Mouse (Mus musculus) mature B cell (primary cell): ENCODE data around the gene 1700001P01Rik.
"Not testable (repeated sequence)": the region's sequence is repeated elsewhere in the genome, so short reads cannot be mapped to it uniquely, and the experiment has no call there.

ENCODE experiments used
- in situ Hi-C: fragments of 300-500 bp; cut with MboI; formaldehyde crosslinking; loops from 2 replicates; pipeline ENCODE4 v1.14.3; 2019

The 1700001P01Rik gene

DNA sequence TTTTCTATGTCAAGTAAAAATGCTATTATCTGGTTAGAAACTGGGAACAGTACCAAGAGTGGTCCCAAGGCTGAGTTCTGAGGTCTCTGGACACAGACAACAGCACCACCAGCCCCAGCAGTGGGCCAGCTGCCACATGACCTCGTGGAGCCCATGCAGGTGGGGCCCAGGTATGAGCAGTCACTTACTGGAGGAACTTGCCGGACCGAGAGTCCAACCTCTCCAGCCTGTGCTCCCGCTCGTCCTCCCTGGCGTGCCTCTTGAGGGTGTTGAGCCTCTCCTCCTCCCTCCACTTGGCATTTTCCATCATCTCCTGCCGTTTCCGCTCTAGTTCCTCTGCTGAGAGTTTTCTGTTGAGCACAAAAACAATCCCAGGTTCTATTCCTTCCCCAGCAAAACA, 27.9 kb downstream of the 1700001P01Rik start:
- in situ Hi-C loops = no loop called here

DNA sequence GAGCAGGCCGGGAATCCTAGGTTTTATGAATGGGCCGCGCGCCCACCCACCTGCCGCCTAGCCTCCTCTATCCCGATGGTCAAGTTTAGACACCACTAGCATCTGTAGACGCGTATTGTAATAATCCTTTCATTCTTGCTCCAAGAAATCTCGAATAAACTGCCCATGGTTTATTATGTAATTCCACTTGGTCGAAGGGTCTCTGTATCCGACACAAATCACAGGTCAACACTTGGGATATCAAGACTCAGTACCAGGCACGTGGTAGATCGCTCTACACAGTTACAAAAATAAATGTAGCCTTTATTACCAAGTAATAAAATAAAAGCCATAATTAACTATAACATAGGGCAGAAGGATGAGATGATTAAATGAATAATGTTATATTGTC, 30.4 kb downstream of the 1700001P01Rik start:
- in situ Hi-C loops = no loop called here

DNA sequence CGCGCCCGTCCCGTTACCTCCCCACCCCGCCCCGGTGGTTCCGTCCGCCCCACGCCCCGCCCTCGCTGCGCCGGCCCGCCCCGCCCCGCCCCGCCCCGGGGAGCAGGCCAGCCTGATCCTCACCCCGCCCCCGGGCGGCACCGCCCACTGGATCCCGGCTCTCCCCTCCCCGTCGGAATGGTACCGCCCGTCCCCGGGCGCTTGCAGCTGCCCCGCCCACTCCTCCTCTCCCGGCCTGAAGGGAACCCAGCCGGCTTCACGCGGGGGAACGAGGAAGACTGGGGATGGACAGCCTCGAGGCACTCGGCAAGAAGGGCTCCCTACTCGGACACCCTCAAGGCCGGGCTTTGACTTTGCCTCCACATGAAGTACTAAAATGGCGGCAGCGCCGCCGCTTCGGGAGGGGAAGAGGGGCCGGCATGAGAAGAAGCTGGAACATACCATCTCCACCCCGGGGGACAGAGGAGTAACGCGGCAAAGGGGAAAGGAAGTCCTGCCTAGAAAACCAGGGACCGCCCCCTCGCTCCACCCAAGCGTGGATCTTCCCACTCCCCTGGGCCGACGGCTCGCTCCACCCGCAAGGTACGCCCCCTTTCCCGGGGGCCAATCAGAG, 30.9 kb downstream of the 1700001P01Rik start:
- in situ Hi-C loops = no loop called here

DNA sequence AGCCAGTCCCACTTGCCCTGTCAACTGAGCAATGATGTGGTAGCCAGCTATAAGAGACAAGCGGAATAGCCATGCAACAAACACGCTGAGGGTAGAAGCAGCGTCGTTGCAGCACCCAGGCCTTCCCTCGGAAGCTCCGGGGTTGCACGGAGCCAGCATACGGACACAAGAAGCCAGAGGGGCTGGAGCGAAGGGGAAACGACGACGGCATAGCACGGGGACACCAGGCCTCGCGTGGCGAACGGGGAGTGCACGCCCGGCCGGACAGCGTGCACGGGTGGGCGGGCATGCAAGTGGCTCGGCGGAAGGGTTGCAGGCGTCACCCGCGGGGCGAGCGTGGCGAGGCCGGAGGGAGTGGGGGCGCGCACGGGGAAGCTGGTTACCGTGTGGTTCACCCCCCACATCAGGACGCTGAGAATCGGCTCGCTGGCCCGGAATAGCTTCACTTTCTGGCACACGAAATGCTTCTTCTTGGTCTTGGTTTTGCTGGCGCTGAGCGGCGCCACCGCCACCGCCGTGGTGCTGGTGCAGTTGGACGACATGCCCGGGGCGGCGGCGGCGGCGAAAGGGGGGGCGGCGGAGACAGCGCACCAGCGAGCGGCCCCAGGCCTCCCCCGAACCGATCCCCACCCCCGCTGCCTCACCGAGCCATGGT, 31.5 kb downstream of the 1700001P01Rik start, which contains the start of gene Pip4k2b:
Pip4k2b (minus strand) TSS at position 642 of the 655 bp plus-strand sequence.
- in situ Hi-C loops = no loop called here

DNA sequence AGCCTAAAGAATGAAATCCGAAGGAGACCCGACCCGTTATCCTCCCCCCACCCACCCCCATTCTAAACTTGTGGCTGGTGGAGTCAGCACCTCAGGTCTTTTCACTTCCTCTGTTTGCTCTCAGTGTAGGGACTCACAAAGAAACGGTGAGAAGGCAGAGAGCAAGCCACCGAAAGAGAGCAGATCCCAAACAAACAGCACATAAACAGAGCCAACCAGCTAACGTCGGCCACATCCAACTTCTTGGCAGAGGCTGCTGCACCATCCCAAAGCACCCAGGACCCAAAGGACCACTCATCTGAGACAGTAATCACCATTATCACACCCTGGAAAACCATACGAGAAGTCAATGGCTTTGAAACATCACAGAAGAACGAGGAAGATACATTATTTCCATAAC, 32.3 kb downstream of the 1700001P01Rik start:
- in situ Hi-C loops = no loop called here

DNA sequence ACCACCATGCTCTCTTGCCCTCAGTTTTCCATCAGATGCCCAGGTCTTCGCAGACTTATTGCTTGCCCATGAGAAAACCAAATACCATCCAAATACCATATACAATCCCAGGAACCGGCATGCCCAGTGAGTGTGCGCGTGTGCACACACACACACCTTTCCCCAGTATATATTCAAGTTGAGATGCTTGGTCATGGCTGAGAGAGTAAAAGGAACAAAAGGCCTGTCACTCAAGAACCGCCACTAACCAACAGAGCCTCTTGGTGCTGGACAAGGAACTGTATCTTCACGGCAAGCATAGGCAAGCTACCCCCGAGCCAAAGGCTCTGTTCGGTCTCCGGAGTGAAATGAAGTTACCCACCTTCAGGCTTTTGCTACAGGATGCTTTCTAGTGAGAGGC, 33.1 kb downstream of the 1700001P01Rik start:
- in situ Hi-C loops = no loop called here

DNA sequence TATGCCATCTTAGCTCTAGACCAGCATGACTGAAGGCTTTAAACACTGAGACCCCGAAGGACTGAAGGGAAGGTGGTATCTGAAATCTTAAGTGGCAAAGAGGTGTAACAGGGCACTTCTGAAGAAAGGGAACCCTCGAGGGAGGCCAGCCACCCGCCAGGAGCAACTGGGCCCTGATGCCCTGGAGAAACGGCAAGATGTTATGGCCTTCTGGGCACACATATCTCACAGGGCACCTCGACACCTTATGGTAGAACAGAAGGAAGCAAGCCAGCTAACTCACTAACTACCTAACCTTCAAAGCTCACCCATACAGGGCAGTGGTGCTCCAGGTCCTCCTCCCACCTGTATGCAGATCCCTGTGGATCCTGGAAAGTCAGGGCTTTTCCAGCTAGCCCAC, 33.6 kb downstream of the 1700001P01Rik start:
- in situ Hi-C loops = no loop called here

DNA sequence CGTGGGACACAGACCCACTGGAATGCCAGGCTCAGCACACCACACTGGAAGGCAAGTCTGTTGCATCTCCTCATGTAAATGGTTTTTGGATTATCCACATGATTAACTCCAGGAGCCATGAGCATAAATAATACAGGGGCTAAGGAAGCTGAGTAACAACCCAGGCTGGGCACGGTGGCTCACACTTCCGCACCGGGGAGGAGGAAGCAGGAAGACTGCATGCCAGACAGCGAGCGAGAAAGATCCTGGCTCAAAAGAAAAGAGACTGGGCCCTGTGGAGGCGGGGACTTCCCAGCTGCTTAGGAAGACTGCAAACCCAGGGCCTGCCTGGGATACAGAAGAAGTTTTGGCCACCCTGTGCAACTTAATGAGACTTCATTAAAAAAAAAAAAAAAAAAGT, 35.5 kb downstream of the 1700001P01Rik start:
- in situ Hi-C loops = no loop called here

DNA sequence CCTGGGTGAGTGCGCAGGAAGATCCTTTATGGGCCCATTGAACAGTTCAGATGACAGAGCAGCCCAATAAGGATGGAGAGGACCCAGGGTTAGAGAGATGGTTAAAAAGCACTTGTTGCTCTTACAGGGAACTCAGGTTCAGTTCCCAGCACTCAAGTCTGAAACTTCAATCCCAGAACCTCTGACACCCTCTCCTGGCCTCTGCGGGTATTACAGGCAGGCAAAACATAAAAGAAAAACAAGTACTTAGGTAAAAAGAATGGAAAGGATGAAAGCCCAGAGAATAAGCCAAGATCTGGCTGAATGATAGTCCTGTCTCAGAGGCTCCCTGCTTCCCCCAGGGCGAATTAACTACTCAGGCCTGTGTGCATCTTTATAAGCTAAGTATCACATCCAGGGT, 36.6 kb downstream of the 1700001P01Rik start:
- in situ Hi-C loops = no loop called here

DNA sequence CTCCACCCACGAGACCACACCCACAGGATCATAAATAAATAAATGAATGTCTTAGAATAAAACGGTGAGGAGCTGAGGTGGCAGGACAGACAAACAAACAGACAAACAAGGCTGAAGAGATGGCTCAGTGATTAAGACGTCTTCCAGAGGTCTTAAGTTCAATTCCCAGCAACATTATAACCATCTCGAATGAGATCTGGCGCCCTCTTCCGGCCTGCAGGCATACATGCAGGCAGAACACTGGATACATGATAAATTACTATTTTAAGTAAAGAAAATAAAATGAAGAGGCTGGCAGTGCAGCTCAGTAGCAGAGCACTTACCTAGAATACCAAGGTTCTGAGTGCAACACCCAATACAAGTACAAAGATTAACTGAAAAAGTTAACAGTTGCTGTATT, 37.0 kb downstream of the 1700001P01Rik start:
- in situ Hi-C loops = no loop called here

DNA sequence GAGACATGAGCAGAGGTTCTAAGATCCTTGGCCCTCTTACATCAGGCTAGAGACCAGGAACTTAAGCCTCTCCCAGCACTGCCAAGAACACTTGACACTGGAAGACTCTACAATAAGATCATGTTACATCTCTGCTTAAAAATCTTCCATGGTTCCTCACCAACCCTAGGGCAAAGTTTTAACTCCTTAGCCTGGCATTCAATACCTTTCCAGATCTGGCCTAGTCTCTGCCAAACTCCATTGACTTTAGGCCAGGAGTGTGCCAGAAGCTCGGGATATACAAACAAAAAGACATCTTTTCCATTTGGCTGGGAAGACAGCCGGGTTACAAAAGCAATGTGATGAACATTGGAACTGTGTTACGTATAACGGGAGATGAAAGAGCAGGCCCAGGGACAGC, 38.1 kb downstream of the 1700001P01Rik start:
- in situ Hi-C loops = no loop called here

DNA sequence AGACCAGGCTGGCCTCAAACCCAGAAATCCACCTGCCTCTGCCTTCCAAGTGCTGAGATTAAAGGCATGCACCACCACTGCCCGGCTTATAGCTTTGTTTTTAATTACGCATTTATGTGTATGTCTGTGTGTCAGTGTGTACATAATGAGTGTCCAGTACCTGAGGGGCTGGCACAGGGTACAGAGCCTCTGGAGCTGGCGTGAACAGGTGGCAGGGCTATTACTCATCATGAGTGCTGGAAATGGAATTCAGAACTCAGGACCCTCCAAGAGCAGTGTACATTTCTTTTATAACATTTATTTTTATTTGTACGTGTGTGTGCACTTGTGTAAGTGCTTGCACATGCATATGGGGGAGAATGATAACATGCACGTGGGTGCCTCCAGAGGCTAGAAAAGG, 39.1 kb downstream of the 1700001P01Rik start:
- in situ Hi-C loops = no loop called here

DNA sequence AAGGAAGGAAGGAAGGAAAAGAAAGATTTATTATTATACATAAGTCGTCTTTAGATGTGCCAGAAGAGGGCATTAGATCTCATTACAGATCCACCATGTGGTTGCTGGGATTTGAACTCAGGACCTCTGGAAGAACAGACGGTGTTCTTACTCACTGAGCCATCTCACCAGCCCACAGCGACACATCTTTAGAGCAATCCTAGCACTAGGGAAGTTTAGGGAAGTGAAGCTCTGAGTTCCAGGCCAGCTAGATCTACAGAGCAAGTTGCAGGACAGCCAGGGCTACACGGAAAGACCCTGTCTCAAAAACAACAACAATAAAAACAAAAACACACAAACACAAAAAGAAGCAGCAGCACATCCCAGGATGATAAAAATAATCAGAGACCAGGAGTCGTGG, 40.9 kb downstream of the 1700001P01Rik start:
- in situ Hi-C loops = not testable (repeated sequence)

DNA sequence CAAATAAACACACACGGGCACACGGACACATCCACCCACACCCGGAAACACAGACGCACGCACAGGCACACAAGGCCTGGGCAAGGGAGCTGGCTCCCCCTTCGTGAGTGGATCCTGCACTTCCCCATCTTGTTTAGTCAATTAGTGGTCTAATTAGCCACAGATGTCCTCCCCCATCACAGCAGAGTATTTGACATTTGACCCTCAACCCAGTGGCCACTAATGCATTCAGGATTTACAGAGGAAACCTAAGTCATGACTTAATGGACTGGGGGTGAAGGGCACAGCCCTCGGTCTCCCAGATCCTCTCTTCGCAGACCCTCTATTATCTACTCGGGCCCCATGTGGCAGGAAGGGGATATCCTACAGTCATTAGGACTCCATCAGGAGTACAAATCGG, 42.0 kb downstream of the 1700001P01Rik start:
- in situ Hi-C loops = no loop called here

DNA sequence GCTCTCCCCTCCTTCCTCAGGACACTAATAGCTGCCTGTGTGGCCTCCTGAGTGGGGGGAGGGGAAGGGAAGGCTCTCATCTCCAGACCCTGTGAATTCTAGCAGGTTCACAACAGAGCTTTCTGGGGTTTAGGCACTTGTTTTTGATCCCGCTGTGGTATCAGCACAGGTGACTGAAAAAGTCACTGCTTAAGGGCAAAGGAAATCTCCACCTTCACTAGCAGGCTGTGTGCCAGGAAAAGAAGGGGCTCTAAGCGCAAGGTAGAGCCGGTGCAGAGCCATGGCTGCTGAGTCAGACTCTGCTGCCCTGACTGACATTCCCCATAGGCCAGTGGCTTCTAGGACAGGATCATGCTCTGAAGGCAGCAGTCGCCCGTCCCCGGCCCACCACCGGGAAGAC, 47.0 kb downstream of the 1700001P01Rik start:
- in situ Hi-C loops = no loop called here

DNA sequence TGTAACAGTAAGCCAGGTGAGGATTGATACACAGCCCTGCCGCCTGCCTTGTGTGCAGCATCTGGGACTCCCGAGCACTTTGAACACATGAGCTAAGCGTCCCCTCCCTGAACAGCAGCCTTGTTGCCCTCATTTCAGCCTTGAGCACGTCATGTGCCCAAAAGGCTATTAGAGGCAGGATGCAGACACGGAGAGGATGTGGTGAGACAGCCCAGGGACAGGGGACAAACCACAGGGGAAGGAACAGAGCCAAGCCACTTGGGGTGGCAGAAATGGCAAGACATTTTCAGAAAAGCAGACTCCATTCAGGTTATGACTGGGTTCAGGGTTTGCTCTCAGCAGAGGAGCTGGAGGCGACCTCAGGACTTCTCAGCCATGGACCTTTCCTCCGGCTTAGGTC, 47.4 kb downstream of the 1700001P01Rik start:
- in situ Hi-C loops = no loop called here

DNA sequence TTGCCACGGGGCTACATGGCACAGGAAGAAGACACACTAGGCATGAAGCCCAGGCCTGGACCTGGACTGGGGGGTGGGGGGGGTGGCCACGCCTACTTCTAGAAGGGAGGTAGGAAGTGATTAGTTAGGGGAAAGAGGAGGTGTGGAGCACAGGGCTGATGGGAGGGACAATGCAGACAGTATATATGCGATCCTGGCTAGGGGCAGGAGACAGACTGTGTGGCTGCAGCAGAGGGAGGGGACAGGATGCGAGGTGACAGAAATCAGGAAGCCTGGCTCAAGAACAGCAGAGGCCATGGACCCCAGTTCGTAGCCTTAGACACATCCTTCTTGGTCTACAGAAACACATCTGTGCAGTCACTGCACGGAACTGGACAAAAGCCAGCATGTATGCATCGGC, 52.0 kb downstream of the 1700001P01Rik start:
- in situ Hi-C loops = no loop called here
